Mouse (Mus musculus) brown adipose tissue, adult 24 weeks (tissue): ENCODE data around the gene Sdhc. TPM values are rescaled to one million over a fixed set of nuclear protein-coding genes. Genes with fewer than 3 reads are reported as not detected.
"Not testable (repeated sequence)": the region's sequence is repeated elsewhere in the genome, so short reads cannot be mapped to it uniquely, and the experiment has no call there.

Source experiments
- H3K27ac ChIP-seq: fragments of 200-500 bp; replicated peaks from 2 replicates; pipeline ENCODE4 v1.5.1; 2012; ENCODE audit warnings: low read depth, mild to moderate bottlenecking, low read length
- H3K4me1 ChIP-seq: fragments of 200-500 bp; 2 replicates; pipeline ENCODE4 v1.6.1; 2012; ENCODE audit warnings: low read length, mixed read lengths; ENCODE audit not compliant: control insufficient read depth, insufficient read depth, insufficient read length
- H3K4me3 ChIP-seq: fragments of 200-500 bp; 2 replicates; pipeline ENCODE4 v1.5.1; 2012; ENCODE audit warnings: low read depth, mild to moderate bottlenecking, low read length, moderate library complexity; ENCODE audit not compliant: insufficient read depth
- polyA plus RNA-seq: library from polyadenylated mRNA; stranded (reverse); fragments of >200 nt; gene quantifications from 2 replicates; pipeline ENCODE4 v1.2.4, GENCODE M21; 2012; ENCODE audit not compliant: missing spikeins, insufficient read depth, insufficient read length

Sdhc gene
- polyA plus RNA-seq, 1 experiment, result 1,219 TPM

- not testable (repeated sequence) for H3K4me3 ChIP-seq, H3K27ac ChIP-seq, H3K4me1 ChIP-seq
Measured at GRCm38 (mm10) chr1:171088237-171088869, 62.0 kb downstream of the Sdhc start.

GRCm38 (mm10) chr1:171085718-171086117 is 64.7 kb downstream of the Sdhc start:
- no peaks in the 10 kb centered on the region for H3K4me1 ChIP-seq
- H3K27ac ChIP-seq, result no peak overlapping the region
- peak overlapping the region; percentile 20 for H3K4me3 ChIP-seq

GRCm38 (mm10) chr1:171081512-171082231 is 68.7 kb downstream of the Sdhc start:
- not testable (repeated sequence) for H3K27ac ChIP-seq, H3K4me1 ChIP-seq, H3K4me3 ChIP-seq

DNA sequence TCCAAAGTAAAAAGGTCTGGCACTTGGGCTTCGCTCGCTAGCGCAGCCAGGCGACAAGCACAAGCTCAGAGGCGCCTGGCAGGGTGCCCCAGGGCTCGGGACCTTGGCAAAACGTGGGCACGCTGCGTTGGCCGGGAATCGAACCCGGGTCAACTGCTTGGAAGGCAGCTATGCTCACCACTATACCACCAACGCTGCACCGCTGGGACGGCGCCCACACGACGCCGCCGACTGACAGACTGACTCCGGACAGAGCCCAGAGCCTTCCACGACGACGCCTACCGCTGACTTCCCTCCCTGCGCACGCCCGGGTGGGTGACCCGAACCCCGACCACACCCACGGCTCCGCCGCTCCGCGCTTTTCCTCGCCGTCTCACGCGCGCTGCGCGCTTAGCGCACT is 70.6 kb downstream of the Sdhc start:
- not testable (repeated sequence) for H3K4me3 ChIP-seq, H3K27ac ChIP-seq

GRCm38 (mm10) chr1:171079345-171079744 is 71.1 kb downstream of the Sdhc start:
- not testable (repeated sequence) for H3K4me3 ChIP-seq, H3K4me1 ChIP-seq, H3K27ac ChIP-seq

More for the DNA sequence above, 70.6 kb downstream of the Sdhc start:
- not testable (repeated sequence) for H3K4me1 ChIP-seq

DNA sequence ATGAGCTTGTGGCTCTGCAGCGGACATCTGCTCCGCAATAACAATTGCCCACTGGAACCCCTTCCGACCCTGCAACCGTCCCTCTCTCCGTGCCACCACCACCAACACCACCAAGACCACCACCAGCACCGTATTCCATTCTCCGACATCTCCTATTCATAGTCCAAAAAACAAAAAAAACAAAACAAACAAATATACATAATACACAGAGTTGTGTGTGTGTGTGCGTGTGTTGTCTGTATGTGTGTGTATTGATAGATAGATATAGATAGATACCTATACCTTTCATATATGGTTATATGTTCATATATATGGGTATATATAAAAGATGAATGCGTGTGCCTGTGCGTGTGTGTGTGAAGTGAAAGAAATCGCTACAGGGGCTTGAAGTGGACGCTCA is 72.0 kb downstream of the Sdhc start:
- not testable (repeated sequence) for H3K4me3 ChIP-seq, H3K27ac ChIP-seq, H3K4me1 ChIP-seq

- H3K27ac ChIP-seq, H3K4me1 ChIP-seq, H3K4me3 ChIP-seq: not testable (repeated sequence)
Measured at GRCm38 (mm10) chr1:171077955-171078354, 72.4 kb downstream of the Sdhc start.

DNA sequence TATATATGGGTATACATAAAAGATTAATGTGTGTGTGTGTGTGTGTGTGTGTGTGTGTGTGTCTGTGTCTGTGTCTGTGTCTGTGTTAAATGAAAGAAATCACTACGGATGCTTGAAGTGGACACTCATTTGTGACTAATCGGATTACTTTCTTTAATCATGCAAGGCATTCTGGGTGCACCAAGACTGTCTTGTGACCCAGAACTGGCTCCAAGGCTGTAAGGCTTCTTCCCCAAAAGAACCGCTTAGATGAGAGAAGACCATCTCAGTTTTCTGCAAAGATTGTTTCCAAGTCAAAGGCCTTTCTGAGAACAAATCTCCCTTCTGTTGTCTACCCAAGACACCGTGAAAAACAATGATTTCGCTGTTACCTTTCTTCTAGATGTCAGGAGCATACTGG is 73.2 kb downstream of the Sdhc start:
- not testable (repeated sequence) for H3K4me3 ChIP-seq, H3K27ac ChIP-seq, H3K4me1 ChIP-seq

Other genes with a start within 250 kb of the Sdhc start
- not detected in 2 replicates for gene Fcrlb, start 237.7 kb downstream of the Sdhc start, polyA plus RNA-seq
- 1.8 TPM in 1 of 2 replicates, not detected in the other for gene Fcrla, start 223.0 kb downstream of the Sdhc start, polyA plus RNA-seq
- 11.0 and 11.9 TPM in 2 replicates for gene Fcgr2b, start 174.1 kb downstream of the Sdhc start, polyA plus RNA-seq
- 2.2 and 3.9 TPM in 2 replicates for gene Fcgr4, start 131.7 kb downstream of the Sdhc start, polyA plus RNA-seq
- gene Fcgr3, start 85.7 kb downstream of the Sdhc start, polyA plus RNA-seq, result 15.9 and 17.1 TPM in 2 replicates
- gene Cfap126, start 36.7 kb downstream of the Sdhc start, polyA plus RNA-seq, result 2.6 and 11.0 TPM in 2 replicates
- gene Mpz, start 108 bp upstream of the Sdhc start, polyA plus RNA-seq, result 4.6 and 5.3 TPM in 2 replicates
- 3.3 and 4.2 TPM in 2 replicates for gene Pcp4l1, start 45.7 kb upstream of the Sdhc start, polyA plus RNA-seq
- not detected in 2 replicates for gene Nr1i3, start 63.4 kb upstream of the Sdhc start, polyA plus RNA-seq
- 59.3 and 65.5 TPM in 2 replicates for gene Tomm40l, start 71.9 kb upstream of the Sdhc start, polyA plus RNA-seq
- gene Apoa2, start 74.5 kb upstream of the Sdhc start, polyA plus RNA-seq, result 3.5 and 19.0 TPM in 2 replicates
- 29.3 and 35.1 TPM in 2 replicates for gene Fcer1g, start 83.8 kb upstream of the Sdhc start, polyA plus RNA-seq
- 0.50 and 1.2 TPM in 2 replicates for gene Adamts4, start 99.8 kb upstream of the Sdhc start, polyA plus RNA-seq
- gene Ndufs2, start 100.8 kb upstream of the Sdhc start, polyA plus RNA-seq, result 1,478 and 1,710 TPM in 2 replicates
- 11.3 and 12.1 TPM in 2 replicates for gene B4galt3, start 119.7 kb upstream of the Sdhc start, polyA plus RNA-seq
- 12.3 and 15.2 TPM in 2 replicates for gene Ppox, start 130.6 kb upstream of the Sdhc start, polyA plus RNA-seq
- 11.7 and 14.7 TPM in 2 replicates for gene Usp21, start 137.4 kb upstream of the Sdhc start, polyA plus RNA-seq
- gene Ufc1, start 144.4 kb upstream of the Sdhc start, polyA plus RNA-seq, result 149 and 183 TPM in 2 replicates
- gene Dedd, start 178.5 kb upstream of the Sdhc start, polyA plus RNA-seq, result 22.3 and 27.1 TPM in 2 replicates
- 41.1 and 62.5 TPM in 2 replicates for gene Nit1, start 195.0 kb upstream of the Sdhc start, polyA plus RNA-seq
- gene Pfdn2, start 195.1 kb upstream of the Sdhc start, polyA plus RNA-seq, result 73.2 and 83.7 TPM in 2 replicates
- not detected in 2 replicates for gene Klhdc9, start 210.2 kb upstream of the Sdhc start, polyA plus RNA-seq
- not detected in 2 replicates for gene Nectin4, start 219.5 kb upstream of the Sdhc start, polyA plus RNA-seq
- 2.1 and 3.0 TPM in 2 replicates for gene Arhgap30, start 238.4 kb upstream of the Sdhc start, polyA plus RNA-seq